9 mouse cellular contexts compared by ENCODE assay signal in genomic region chr8:108706848-108707541, GRCm38 (mm10).
DNase-seq lines count a peak whose midpoint lies in the region; ATAC-seq and TF ChIP-seq lines count a peak whose summit lies in the region.
"Had no signal": no experiment of that assay in that cellular context is flagged by ENCODE, and none has a peak within 500 bp of the region (broad histone marks: within the 10 kb centered on the region; RNA-seq: fewer than 3 reads in every experiment).

No protein-coding gene starts in this region.

- DNase-seq in lung, embryonic 14.5 days, result no peak
- DNase-seq in lung, postnatal 14 days, result no peak
- no peak for DNase-seq in spleen, postnatal 36 days (ENCODE audit: low spot score in 2 of 2)
- no peak for DNase-seq in frontal cortex, postnatal 25 days (ENCODE audit: low spot score in 2 of 2)
- DNase-seq in urinary bladder, adult 2 months (ENCODE audit: low spot score), result no peak

- no peaks in the 10 kb centered on the region for H3K27me3 ChIP-seq in lung, embryonic 14.5 days (ENCODE audit: insufficient read depth, low read length)
- no peaks in the 10 kb centered on the region for H3K27me3 ChIP-seq in hindbrain, embryonic 12.5 days
- H3K27me3 ChIP-seq in lung, embryonic 16.5 days (ENCODE audit: control insufficient read depth, insufficient read depth, low read depth, low read length), result no peaks in the 10 kb centered on the region

- peak overlapping the region; percentile 65 for H3K4me2 ChIP-seq in lung, embryonic 14.5 days
- peak overlapping the region; percentile 96 for H3K4me2 ChIP-seq in hindbrain, embryonic 12.5 days (replicated peaks)
- H3K4me2 ChIP-seq in lung, embryonic 16.5 days (ENCODE audit: low read depth, low read length), result peak overlapping the region; percentile 61

- 8% methylated on average over 6 of the region's 6 CpGs for WGBS in lung, embryonic 14.5 days
- 26% methylated on average over 6 of the region's 6 CpGs for WGBS in hindbrain, embryonic 12.5 days
- WGBS in lung, embryonic 16.5 days, result 15% methylated on average over 6 of the region's 6 CpGs

- peak overlapping the region; percentile 100 for H3K9ac ChIP-seq in lung, embryonic 14.5 days
- peak overlapping the region; percentile 100 for H3K9ac ChIP-seq in hindbrain, embryonic 12.5 days
- H3K9ac ChIP-seq in lung, embryonic 16.5 days (ENCODE audit: low read length), result peak overlapping the region; percentile 34; the same call in 1 of the 2 replicates

- H3K9me3 ChIP-seq in lung, embryonic 14.5 days (ENCODE audit: low read depth, low read length), result no peaks in the 10 kb centered on the region
- H3K9me3 ChIP-seq in hindbrain, embryonic 12.5 days (replicated peaks), result no peaks in the 10 kb centered on the region
- no peaks in the 10 kb centered on the region for H3K9me3 ChIP-seq in lung, embryonic 16.5 days (ENCODE audit: control insufficient read depth, low read length)

- peak overlapping the region; percentile 99 for H3K27ac ChIP-seq in lung, embryonic 14.5 days (ENCODE audit: low read depth)
- H3K27ac ChIP-seq in hindbrain, embryonic 12.5 days, result peak overlapping the region; percentile 100
- peak overlapping the region; percentile 76 for H3K27ac ChIP-seq in lung, embryonic 16.5 days (ENCODE audit: low read length)
- H3K27ac ChIP-seq: macrophage had no signal

- no peak for TF ChIP-seq CTCF in lung, embryonic 14.5 days (IDR thresholded peaks at IDR 0.05; ENCODE audit: low read depth)

- H3K4me1 ChIP-seq in lung, embryonic 14.5 days (ENCODE audit: insufficient read depth), result peaks cover 40% of the 10 kb centered on the region
- H3K4me1 ChIP-seq in hindbrain, embryonic 12.5 days, result peaks cover 62% of the 10 kb centered on the region
- peaks cover 62% of the 10 kb centered on the region for H3K4me1 ChIP-seq in lung, embryonic 16.5 days (replicated peaks; ENCODE audit: control insufficient read depth, insufficient read depth, low read length)

- no peaks in the 10 kb centered on the region for H3K36me3 ChIP-seq in lung, embryonic 14.5 days (ENCODE audit: insufficient read depth)
- H3K36me3 ChIP-seq in hindbrain, embryonic 12.5 days, result no peaks in the 10 kb centered on the region
- H3K36me3 ChIP-seq in lung, embryonic 16.5 days (ENCODE audit: control insufficient read depth, insufficient read depth, low read length), result no peaks in the 10 kb centered on the region

- ATAC-seq in lung, embryonic 14.5 days (ENCODE audit: insufficient read depth), result peak; percentile 22; the same call in 1 of the 2 replicates
- no peak for ATAC-seq in hindbrain, embryonic 12.5 days (ENCODE audit: low FRiP score)
- ATAC-seq in lung, embryonic 16.5 days (ENCODE audit: low read depth), result peak; percentile 29; the same call in 1 of the 2 replicates
- ATAC-seq in erythroblast, adult 5-6 weeks (replicated peaks; ENCODE audit: low FRiP score, poor library complexity, severe bottlenecking), result no peak

- peak overlapping the region; percentile 93 for H3K4me3 ChIP-seq in lung, embryonic 14.5 days (ENCODE audit: low read depth, low read length)
- H3K4me3 ChIP-seq in hindbrain, embryonic 12.5 days, result peak overlapping the region; percentile 99
- H3K4me3 ChIP-seq in lung, embryonic 16.5 days (ENCODE audit: low read length), result peak overlapping the region; percentile 88

Comparison
In these comparisons a context has a peak if more than half of its experiments do, and no peak if none do; other contexts are left out.
1. ATAC-seq: peak in lung, embryonic 14.5 days (single experiment) and lung, embryonic 16.5 days (single experiment); none in hindbrain, embryonic 12.5 days (single experiment) and erythroblast, adult 5-6 weeks (single experiment).
2. H3K9ac ChIP-seq: peak in every context shown above with its lines; median percentile 100 in lung, embryonic 14.5 days; 100 in hindbrain, embryonic 12.5 days; 34 in lung, embryonic 16.5 days.
3. Peak in every context shown above with its lines, with median percentiles within 50 percentile points of each other: H3K27ac ChIP-seq, H3K4me2 ChIP-seq and H3K4me3 ChIP-seq.